Mouse (Mus musculus): ENCODE measurements around the gene Map3k3.
"Not testable (repeated sequence)": the region's sequence is repeated elsewhere in the genome, so short reads cannot be mapped to it uniquely, and the experiment has no call there.

Map3k3 gene

DNA sequence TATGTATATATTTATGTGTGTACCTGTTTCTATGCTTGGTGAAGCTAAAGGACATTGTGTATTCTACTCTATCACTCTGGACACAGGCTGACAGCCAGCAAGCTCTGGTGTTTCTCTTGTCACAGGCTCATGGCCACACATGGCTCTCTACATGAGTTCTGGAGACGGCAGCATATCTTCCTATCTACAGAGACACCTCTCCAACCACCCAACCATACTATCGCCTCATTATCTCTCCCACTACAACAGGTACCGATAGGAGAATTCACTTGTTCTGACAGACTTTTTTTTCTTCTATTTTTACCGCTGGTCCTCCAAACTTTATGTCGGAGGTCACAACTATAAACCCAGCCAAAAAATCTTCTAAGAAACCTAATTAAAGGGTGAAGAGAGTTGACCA, 107.8 kb downstream of the Map3k3 start:
- no peak for DNase-seq (ENCODE audit: low read depth in 2 of 2, low spot score in 2 of 2)

DNA sequence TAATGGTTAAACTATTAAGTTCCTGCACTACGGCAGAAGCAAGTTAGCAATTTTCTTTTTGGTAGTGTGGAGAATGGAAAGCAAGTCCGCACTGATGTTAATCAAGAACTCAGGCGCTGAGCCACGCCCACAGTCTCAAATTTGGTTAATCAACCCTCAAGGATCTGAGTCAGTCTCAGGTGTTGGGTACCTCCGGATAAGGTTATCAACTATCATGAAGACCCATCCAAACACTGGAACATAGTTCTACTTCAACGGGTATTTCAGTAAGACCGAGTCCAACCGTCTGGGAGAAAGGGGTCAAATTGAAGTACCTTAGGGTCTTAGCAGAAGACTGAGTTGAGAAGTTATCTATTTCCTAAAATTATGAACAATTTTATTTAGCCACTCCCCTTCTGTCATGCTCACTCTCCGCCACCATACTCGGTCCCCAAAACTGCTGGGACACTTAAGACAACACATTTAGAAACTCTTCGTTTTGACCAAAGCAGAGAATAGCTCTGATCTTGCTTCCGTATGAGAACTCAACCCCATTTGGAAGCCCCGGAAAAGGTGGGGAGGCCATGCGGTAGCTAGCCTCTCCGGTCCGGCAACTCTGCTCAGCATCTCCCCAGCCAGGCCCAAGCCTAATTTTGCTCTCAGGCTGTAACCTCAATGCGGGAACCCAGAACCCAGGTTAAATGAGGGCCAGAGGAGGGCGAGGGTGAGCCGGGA, 108.4 kb downstream of the Map3k3 start:
- no peak for DNase-seq (ENCODE audit: low read depth in 2 of 2, low spot score in 2 of 2)

DNA sequence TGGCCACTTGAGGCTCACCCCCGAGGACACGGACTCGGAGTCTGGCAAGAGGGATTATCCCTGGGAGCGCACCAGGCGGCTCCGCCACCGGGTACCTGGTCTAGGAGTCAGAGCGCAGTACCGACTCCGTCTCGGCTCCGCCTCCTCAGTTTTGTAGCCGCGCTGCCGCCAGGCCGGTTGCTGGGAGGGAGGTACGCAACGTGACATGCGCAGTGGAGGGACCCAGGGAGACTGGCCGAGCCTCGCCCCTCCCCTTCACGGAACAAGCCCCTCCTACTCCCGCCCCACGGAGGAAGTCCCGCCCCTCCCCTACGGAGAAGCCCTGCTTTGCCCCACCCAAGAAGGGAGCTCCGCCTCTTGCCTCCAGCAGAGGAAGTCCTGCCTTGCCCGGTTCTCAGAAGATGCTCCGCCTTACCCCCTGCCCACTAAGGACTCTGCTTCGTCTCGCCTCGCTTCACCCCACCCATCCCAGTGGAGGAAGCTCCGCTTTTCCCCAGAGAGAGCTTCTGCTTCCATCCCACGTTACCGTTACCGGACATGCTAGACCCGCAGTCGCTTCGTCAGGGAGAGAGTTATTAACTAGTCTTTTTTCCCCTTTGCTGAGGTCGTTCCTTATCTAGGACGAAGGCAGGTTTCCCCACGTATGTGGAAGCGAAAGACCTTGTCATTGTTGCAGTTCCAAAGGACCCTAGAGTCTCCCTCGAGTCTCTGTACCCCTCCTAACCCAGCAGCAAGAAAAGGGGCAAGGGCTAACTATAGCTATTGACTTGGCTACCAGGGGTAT, 109.2 kb downstream of the Map3k3 start:
- peak; percentile 95 for DNase-seq (ENCODE audit: low read depth in 2 of 2, low spot score in 2 of 2)

DNA sequence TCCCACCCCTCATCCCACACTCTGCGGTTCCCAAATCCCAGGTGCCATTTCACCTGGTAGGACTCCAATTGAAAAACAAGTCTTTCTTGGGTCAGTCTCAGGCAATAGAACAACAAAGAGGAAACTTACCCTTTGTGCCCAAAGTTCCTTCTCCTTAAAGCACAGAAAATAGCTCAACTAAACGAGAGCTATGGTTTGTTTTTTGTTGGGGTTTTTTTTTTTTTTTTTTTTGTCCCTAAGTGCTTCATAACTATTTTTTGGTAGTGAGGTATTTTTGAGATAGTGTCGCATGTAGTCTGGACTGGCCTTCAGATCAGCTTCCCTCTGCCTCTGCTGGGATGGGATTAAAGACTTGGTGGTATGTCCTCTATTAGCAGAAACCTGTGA, 109.7 kb downstream of the Map3k3 start:
- DNase-seq (ENCODE audit: low read depth in 2 of 2, low spot score in 2 of 2), result no peak

DNA sequence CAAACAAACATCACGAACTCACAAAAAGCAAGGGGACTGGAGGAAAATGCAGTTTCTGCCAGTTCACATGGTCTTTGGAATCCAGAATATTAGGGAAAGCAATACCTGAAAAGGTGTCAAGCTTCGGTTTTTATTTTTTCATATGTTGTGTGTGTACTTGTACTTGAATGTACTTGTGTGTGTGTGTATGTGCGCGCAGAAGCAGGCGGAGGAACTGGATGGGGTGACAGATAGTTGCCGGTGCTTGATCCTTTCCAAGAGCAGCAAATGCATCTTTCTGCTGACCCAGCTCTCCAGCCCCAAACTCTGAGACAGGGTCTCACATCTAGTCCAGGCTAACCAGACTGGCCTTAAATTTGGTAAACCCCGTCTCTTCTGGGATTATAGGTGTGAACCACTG, 110.5 kb downstream of the Map3k3 start:
- DNase-seq (ENCODE audit: low read depth in 2 of 2, low spot score in 2 of 2), result no peak

DNA sequence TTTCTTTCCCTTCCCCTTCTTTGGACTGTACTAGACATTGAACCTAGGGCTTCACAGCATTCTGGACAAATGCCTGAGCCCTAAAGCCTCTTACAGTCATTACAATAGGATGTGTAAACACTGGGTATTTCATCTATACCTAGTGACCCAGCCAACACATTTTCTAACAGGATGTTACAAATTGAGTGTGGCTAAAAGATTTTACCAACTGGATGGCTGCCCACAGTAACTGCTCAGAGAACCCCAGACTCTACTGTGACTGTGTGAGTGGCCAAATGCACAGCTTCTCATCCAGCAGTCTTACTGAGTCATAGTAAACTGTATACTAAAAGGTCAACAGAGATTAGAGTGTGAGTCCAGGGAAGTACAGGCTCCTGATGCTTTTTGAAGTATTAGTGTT, 110.9 kb downstream of the Map3k3 start:
- no peak for DNase-seq (ENCODE audit: low read depth in 2 of 2, low spot score in 2 of 2)

DNA sequence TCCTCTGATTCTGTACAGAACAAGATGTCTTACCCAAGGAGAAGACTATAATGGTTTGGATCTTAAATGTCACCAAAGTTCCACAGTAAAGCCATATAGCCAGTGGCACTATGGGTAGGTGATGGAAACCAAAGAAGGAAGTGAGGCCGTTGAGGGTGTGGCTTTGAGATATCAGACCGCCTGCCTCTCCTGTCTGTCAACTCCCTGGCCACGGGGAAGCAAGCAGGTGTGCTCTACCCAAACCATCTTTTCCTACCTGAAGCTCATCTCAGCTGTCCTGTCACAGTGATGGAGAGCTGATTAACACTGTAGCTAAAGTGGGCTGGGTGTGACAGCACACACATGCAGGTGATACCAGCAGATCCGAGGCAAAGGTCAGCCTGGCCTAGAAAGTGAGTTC, 113.9 kb downstream of the Map3k3 start:
- no peak for DNase-seq (ENCODE audit: low read depth in 2 of 2, low spot score in 2 of 2)

DNA sequence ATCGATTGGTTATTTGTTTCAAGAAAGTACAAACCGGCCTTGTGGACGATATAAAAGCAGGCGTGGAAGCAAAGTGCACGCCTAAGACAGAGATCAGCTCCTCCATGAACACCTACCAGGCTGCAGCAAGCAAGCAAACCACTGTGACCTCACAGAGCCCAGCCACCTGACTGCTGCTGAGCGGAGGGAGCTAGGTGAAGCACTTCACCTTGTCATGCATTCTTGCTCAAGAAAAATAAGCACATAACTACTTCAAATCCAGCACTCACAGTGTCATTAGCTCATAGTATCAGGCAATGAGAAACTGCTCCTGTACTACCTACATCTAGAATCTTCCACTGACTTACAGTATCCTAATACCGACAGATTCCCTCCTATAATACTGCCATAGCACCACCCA, 115.6 kb downstream of the Map3k3 start:
- DNase-seq (ENCODE audit: low read depth in 2 of 2, low spot score in 2 of 2), result not testable (repeated sequence)

DNA sequence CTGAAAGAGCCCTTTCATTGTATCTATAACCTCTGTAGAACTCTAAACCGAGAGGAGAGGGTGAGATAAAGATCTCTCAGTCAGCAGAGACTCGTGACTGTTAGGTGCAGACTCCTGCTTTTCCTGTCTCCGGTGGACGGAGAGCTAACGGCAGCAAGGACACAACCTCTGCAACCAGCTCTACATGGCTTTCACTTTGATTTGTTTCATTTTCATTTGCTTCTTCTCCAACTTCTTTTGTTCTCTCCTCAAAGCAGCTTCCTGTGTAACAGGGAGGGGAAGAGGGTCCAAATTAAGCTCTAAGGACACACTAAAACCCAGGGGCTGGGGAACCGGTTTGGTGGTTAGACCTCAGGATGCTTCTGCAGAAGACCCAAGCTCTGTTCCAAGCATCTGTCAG, 116.3 kb downstream of the Map3k3 start:
- DNase-seq (ENCODE audit: low read depth in 2 of 2, low spot score in 2 of 2), result no peak

DNA sequence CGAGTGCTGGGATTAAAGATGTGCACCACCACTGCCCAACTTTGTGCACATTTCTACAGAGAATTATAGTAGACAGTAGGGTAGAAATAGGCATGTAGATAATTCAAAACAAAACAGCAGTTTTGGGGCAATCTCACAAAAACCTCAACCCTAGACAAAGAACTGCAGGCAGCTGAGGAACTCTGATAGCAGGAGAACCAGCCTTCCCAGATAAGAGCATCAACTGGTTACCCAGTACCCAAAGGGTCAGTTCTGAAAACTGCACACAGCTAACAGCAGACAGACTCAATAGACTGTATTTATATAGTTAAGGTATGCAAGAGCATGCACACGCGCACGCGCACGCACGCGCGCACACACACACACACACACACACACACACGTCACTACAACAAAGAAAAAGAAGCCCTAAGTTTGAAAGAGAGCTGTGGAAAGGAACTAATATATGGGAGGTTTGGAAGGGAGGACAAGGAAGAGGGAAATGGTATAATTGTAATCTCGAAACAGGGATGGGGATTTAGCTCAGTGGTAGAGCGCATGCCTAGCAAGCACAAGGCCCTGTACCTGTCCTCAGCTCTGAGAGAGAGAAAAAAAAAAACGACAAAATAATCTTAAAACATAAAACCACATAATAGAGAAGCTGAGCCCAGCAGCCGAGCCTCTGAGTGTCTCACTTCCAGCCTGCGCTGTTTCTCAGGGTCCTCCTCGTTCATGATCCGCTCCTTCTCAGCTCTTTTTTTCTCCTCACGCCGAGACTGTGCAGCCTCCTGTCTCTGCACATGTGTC, 117.1 kb downstream of the Map3k3 start:
- DNase-seq (ENCODE audit: low read depth in 2 of 2, low spot score in 2 of 2), result peak in 1 of 2 experiments; percentile 11

DNA sequence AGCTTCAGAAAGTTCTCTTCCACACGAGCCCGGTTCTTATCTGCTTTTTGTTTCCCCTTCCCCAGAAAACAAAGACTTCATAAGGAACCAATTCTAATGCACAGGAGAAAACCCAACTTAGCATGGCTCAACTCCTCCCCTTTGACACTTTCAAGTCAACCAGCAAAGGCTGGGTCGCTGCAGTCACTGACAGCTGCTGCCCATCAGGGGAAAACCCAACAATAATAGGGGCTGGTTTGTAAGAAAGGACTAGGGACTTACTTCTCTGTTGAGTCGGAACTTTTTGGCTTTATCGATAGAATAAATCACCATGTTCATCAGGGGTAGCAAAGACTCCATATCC, 117.7 kb downstream of the Map3k3 start, which contains the start of gene Strada:
Gene Strada, minus strand, starts transcription at position 46 of the 343 bp plus-strand sequence.
- no peak for DNase-seq (ENCODE audit: low read depth in 2 of 2, low spot score in 2 of 2)
